Mouse (Mus musculus) lung, embryonic 15.5 days (tissue): ENCODE results near the gene Lyzl4. TPM values are rescaled to one million over a fixed set of nuclear protein-coding genes. Genes with fewer than 3 reads are reported as not detected.

ENCODE experiments used
- ATAC-seq: fragments of 200-750 bp; cut with Nextera tagmentation; 2 replicates; pipeline ENCODE4 v1.8.0; 2017; ENCODE audit warnings: moderate number of reproducible peaks, borderline replicate concordance; ENCODE audit not compliant: low FRiP score, low TSS enrichment; ENCODE audit errors: extremely low read depth
- H3K27ac ChIP-seq: fragments of 300-500 bp; sonication (generic); 2 replicates; pipeline ENCODE4 v1.5.1; 2015; ENCODE audit warnings: moderate library complexity, mild to moderate bottlenecking, inconsistent platforms
- H3K27me3 ChIP-seq: fragments of 300-500 bp; sonication (generic); 2 replicates; pipeline ENCODE4 v1.6.1; 2015; ENCODE audit warnings: inconsistent platforms
- H3K36me3 ChIP-seq: fragments of 300-500 bp; sonication (generic); 2 replicates; pipeline ENCODE4 v1.6.1; 2015; ENCODE audit warnings: inconsistent platforms
- H3K4me1 ChIP-seq: fragments of 300-500 bp; sonication (generic); 2 replicates; pipeline ENCODE4 v1.6.1; 2015; ENCODE audit warnings: inconsistent platforms
- H3K4me2 ChIP-seq: fragments of 300-500 bp; sonication (generic); 2 replicates; pipeline ENCODE4 v1.6.1; 2015; ENCODE audit warnings: inconsistent platforms, mild to moderate bottlenecking, moderate library complexity
- H3K4me3 ChIP-seq: fragments of 300-500 bp; sonication (generic); 2 replicates; pipeline ENCODE4 v1.5.1; 2015; ENCODE audit warnings: mild to moderate bottlenecking, inconsistent platforms
- H3K9ac ChIP-seq: fragments of 300-500 bp; sonication (generic); 2 replicates; pipeline ENCODE4 v1.6.1; 2015; ENCODE audit warnings: inconsistent platforms
- H3K9me3 ChIP-seq: fragments of 300-500 bp; sonication (generic); 2 replicates; pipeline ENCODE4 v1.6.1; 2016; ENCODE audit warnings: inconsistent platforms
- WGBS: fragments of 180-500 bp; shearing (Covaris S2); methylation state at CpG from one replicate; pipeline ENCODE4 v1.1.7; 2015; 5-methylcytosine and 5-hydroxymethylcytosine counted together
- polyA plus RNA-seq: library from polyadenylated mRNA; unstranded; fragments of >200 nt; fragmentation: Nextera tagmentation; extraction: Ambion mirVana; gene quantifications from 2 replicates; pipeline ENCODE4 v1.2.1, GENCODE M21; 2015

The Lyzl4 gene
- polyA plus RNA-seq, 1 experiment from 2014 or later, result not detected

DNA sequence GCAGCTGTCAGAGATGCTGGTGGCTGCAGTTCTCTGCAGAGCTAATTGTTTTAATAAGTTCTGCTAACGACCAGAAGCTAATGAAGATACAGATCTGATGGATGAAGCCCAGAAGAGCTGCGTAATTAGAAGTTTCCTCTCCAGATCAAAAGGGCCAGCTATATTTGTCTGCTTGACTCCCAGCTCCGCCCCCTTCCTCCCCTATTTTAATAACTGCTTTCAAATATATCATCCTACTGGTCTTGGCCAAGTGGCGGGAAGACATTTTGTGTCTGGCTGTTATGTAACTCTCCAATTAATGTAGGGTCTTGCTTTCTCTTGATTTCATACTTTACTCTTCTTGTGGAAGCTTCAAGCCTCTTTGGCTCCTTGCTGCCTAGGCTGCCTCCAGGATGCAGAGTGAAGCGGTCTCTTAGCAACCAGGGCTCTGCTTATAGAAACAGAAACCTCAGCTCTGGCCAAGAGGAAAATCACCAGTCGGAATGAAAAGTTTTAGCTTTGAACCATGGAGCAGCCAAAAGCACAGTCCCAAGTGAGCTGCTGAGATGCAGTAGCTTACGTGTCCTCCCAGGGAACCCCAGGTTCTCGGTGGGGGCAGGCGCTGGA lies 86.4 kb downstream of the Lyzl4 start:
- H3K4me2 ChIP-seq, result no peak overlapping the region
- no peak; the same call in 1 of the 2 replicates for ATAC-seq
- H3K9ac ChIP-seq, result no peak overlapping the region
- H3K4me3 ChIP-seq, result no peak overlapping the region
- WGBS, result 42% methylated on average over 9 of the region's 9 CpGs
- H3K36me3 ChIP-seq, result no peaks in the 10 kb centered on the region
- no peaks in the 10 kb centered on the region for H3K27me3 ChIP-seq
- H3K9me3 ChIP-seq, result no peaks in the 10 kb centered on the region
- H3K27ac ChIP-seq, result no peak overlapping the region
- peaks cover 22% of the 10 kb centered on the region; the same call in 1 of the 2 replicates for H3K4me1 ChIP-seq

DNA sequence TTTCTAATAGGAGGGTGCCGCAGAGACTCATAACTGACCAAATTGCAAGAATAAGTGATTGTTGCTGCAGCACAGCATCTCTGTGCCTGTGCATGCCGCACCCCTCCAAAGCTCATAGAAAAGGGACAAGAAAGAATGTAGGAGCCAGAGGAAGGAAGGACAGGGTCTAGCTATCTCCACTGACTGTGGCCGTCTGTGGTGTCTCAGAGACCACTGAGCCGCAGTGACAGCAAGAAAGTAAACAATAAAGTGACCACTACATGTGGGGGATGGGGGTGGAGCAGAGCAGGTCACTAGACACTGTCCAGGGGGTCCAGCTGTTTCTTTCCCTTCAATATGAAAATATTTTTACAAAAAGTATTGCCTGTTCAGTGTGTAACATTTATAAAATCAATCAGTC lies 88.3 kb downstream of the Lyzl4 start:
- ATAC-seq, result peak; percentile 71; the same call in 1 of the 2 replicates
- WGBS, result 33% methylated on average over 4 of the region's 4 CpGs
- H3K27me3 ChIP-seq, result no peaks in the 10 kb centered on the region
- H3K9me3 ChIP-seq, result no peaks in the 10 kb centered on the region
- no peak overlapping the region for H3K4me2 ChIP-seq
- H3K27ac ChIP-seq, result no peak overlapping the region
- no peaks in the 10 kb centered on the region for H3K36me3 ChIP-seq
- peaks cover 22% of the 10 kb centered on the region; the same call in 1 of the 2 replicates for H3K4me1 ChIP-seq
- no peak overlapping the region for H3K9ac ChIP-seq
- no peak overlapping the region for H3K4me3 ChIP-seq

DNA sequence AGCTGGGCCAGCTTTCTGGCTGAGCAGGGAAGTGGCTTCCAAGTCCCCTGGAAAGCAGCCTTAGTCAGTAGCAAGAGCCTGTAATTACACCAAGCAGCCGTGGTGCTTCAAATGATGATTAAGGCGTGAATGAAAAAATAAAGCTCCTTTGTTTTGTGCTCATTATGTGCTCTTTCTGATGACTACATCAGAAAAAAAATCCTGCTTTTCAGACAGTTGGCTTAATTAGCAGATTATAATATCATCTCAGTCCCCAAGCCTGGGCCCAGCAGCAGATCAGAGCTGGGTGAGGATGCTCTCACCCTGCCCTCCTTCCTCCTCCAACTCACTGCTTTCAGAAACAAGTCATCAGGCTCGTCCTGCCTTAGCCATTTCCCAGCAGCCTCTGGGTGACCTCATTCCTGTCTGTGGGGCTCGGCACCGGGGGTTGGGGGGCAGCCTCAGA lies 91.5 kb downstream of the Lyzl4 start:
- Histone ChIP-seq H3K36me3 (no peaks in the 10 kb centered on the region), H3K4me3 (no peak overlapping the region), H3K4me2 (no peak overlapping the region), H3K9me3 (no peaks in the 10 kb centered on the region), H3K4me1 (peaks cover 16% of the 10 kb centered on the region; the same call in 1 of the 2 replicates), H3K27ac (no peak overlapping the region), H3K9ac (no peak overlapping the region), H3K27me3 (no peaks in the 10 kb centered on the region)
- WGBS, result 58% methylated on average over 5 of the region's 5 CpGs
- ATAC-seq, result no peak

DNA sequence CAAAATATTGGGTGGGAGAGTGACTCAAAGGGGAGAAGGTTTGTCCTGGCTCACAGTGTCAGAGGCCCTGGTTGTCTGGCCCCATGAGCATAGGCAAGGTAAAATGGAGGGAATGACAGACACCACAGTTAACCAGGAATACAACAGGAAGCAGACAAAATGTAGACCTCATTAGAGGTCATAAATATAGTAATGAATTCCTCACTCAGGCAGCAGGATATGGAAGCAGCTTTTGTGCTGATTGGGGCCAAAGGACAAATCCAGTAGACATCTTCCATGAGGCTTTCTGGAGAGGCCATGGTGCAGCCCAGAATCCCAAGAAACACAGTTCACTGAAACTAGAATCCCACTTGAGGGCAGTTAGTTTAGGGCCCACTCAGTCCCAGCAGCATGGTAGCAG lies 92.5 kb downstream of the Lyzl4 start:
- no peaks in the 10 kb centered on the region for H3K9me3 ChIP-seq
- H3K27me3 ChIP-seq, result no peaks in the 10 kb centered on the region
- no peak overlapping the region for H3K4me3 ChIP-seq
- peaks cover 13% of the 10 kb centered on the region; the same call in 1 of the 2 replicates for H3K4me1 ChIP-seq
- no peak for ATAC-seq
- H3K9ac ChIP-seq, result no peak overlapping the region
- H3K27ac ChIP-seq, result no peak overlapping the region
- no peaks in the 10 kb centered on the region for H3K36me3 ChIP-seq
- no peak overlapping the region for H3K4me2 ChIP-seq

DNA sequence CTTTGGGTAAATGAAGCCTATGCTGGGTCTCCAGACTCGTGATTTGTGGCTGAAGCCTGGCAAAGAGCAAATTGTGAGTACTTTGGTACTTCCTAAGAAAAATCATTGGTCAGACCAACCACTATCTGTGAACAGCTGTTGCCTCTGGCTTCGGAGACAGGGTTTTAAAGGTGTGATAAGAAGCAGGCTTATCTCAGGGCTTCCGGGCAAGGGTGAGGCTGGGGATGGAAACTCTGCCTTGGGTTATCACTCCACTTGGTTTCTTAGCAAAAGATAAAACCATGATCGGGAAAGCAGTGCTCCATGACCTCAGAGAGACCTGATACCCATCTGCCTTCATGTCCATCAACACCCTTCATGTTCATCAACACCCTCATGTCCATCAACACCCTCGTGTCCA lies 92.9 kb downstream of the Lyzl4 start:
- no peak for ATAC-seq
- Histone ChIP-seq H3K27me3 (no peaks in the 10 kb centered on the region), H3K9ac (no peak overlapping the region), H3K4me3 (no peak overlapping the region), H3K4me1 (peaks cover 10% of the 10 kb centered on the region; the same call in 1 of the 2 replicates), H3K4me2 (no peak overlapping the region), H3K27ac (no peak overlapping the region), H3K36me3 (no peaks in the 10 kb centered on the region), H3K9me3 (no peaks in the 10 kb centered on the region)
- 27% methylated on average over 5 of the region's 5 CpGs for WGBS

DNA sequence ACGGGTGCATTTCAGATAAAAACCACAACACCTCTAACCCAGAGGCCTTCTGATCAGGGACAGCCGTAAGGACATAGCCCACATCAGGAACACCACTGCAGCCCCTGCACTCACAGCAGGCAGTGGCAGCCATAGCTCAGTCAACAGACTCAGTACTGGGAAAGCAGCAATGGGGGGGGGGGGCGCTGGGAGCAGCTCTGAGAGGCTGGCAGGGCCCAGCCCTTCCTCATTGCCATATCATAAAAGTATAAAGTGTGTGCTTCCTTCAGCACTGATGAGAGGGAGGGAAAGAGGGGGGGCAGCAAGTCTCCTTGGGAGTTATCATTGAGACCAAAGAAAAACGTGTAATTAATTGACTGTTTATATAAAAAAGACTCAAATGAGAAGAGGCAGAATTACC lies 94.5 kb downstream of the Lyzl4 start:
- H3K9me3 ChIP-seq, result no peaks in the 10 kb centered on the region
- H3K27ac ChIP-seq, result no peak overlapping the region
- H3K4me1 ChIP-seq, result no peaks in the 10 kb centered on the region
- H3K9ac ChIP-seq, result no peak overlapping the region
- H3K4me3 ChIP-seq, result no peak overlapping the region
- H3K4me2 ChIP-seq, result no peak overlapping the region
- no peaks in the 10 kb centered on the region for H3K36me3 ChIP-seq
- no peaks in the 10 kb centered on the region for H3K27me3 ChIP-seq
- 46% methylated on average over 4 of the region's 4 CpGs for WGBS
- ATAC-seq, result no peak

DNA sequence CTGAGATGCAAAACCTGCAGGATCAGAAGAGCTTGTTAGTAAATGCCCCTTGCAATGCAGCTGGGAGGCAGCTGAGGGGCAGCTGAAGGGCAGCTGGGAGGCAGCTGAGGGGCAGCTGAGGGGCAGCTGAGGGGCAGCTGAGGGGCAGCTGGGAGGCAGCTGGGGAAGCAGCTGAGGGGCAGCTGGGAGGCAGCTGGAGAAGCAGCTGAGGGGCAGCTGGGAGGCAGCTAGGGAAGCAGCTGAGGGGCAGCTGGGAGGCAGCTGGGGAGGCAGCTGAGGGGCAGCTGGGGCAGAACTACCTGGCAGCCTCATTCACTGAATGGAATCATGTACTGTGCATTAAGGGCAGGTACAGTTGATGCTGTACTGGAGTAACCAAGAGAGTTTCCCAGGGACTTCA lies 100.4 kb downstream of the Lyzl4 start:
- ATAC-seq, result no peak
- Histone ChIP-seq H3K4me1 (no peaks in the 10 kb centered on the region), H3K9me3 (no peaks in the 10 kb centered on the region)

DNA sequence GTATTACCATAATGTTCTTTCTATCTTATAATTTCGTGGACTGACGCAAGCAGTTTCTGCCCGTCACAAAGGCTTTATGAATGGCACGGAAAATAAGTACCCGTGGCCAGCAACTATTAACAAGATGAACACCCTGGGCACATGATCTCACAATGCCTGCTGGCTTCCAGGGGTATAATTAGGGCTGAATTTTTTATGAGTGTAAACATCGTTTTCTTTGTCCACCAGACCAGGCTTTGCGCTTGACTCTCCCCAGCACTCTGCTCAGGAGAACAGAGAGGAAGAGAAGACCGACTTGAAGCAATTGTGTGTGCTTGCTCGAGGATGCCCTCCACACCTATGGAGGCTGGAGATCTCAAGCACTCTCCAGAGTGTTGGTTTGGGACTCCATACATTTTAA lies 109.3 kb downstream of the Lyzl4 start:
- no peak for ATAC-seq
- Histone ChIP-seq H3K36me3 (no peaks in the 10 kb centered on the region), H3K9me3 (no peaks in the 10 kb centered on the region), H3K27ac (no peak overlapping the region; the same call in 1 of the 2 replicates), H3K27me3 (no peaks in the 10 kb centered on the region), H3K9ac (no peak overlapping the region), H3K4me3 (no peak overlapping the region), H3K4me1 (no peaks in the 10 kb centered on the region), H3K4me2 (no peak overlapping the region)
- 72% methylated on average over 9 of the region's 9 CpGs for WGBS

More for the DNA sequence above, 100.4 kb downstream of the Lyzl4 start:
- H3K36me3 ChIP-seq, result no peaks in the 10 kb centered on the region
- H3K27ac ChIP-seq, result no peak overlapping the region
- H3K4me2 ChIP-seq, result no peak overlapping the region
- H3K27me3 ChIP-seq, result no peaks in the 10 kb centered on the region
- no peak overlapping the region for H3K4me3 ChIP-seq
- H3K9ac ChIP-seq, result no peak overlapping the region

DNA sequence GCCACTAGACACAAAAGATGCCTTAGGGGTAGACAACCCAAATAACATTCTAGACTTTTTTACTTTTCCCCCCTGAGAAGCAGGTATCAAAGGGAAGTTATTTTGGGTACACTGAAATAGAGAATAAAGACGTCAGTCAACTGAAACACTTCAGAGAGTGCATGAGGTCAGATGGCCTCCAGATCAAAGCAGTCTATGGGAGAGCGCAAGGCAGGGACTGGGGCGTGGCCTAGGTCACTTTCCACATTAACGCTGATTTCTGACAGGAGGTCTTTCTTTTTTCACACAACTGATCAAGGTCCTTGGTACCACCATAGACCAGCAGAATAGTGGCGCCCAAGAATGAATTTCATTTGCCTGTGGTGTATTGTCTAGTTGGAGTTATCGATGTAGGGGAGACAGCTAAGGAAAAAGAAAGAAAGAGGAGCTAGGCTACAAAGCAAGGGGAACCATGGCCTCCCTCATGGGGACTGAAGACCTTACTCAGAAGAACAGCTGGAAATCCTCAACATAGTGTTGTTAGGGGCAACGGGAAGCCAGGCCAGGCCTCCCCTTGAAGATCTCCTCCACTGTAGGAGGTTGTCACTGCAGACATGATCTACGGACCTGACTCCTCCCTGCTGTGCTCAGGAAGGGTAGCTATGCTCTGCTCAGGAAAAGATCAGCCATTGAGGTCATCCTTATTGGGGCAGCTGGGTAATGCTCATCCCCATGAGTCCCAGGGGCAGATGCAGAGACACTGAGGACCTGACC lies 113.1 kb downstream of the Lyzl4 start:
- H3K27ac ChIP-seq, result no peak overlapping the region
- WGBS, result 54% methylated on average over 8 of the region's 8 CpGs
- H3K9ac ChIP-seq, result no peak overlapping the region
- H3K27me3 ChIP-seq, result no peaks in the 10 kb centered on the region
- ATAC-seq, result no peak
- H3K4me3 ChIP-seq, result no peak overlapping the region
- H3K36me3 ChIP-seq, result no peaks in the 10 kb centered on the region
- no peaks in the 10 kb centered on the region for H3K4me1 ChIP-seq
- no peaks in the 10 kb centered on the region for H3K9me3 ChIP-seq
- H3K4me2 ChIP-seq, result no peak overlapping the region

Other genes starting within 250 kb of the Lyzl4 start
- 0.62 TPM in 1 of 2 replicates, not detected in the other for gene Cck, start 146.4 kb downstream of the Lyzl4 start, polyA plus RNA-seq
- gene Vipr1, start 620 bp upstream of the Lyzl4 start, polyA plus RNA-seq, result 0.30 and 0.55 TPM in 2 replicates
- 9.8 and 10.3 TPM in 2 replicates for gene Sec22c, start 63.4 kb upstream of the Lyzl4 start, polyA plus RNA-seq
- gene Ss18l2, start 68.2 kb upstream of the Lyzl4 start, polyA plus RNA-seq, result 96.0 and 101 TPM in 2 replicates
- 57.5 and 60.4 TPM in 2 replicates for gene Nktr, start 77.1 kb upstream of the Lyzl4 start, polyA plus RNA-seq
- gene Zfp651, start 117.2 kb upstream of the Lyzl4 start, polyA plus RNA-seq, result 16.7 and 17.7 TPM in 2 replicates
- gene Klhl40, start 135.5 kb upstream of the Lyzl4 start, polyA plus RNA-seq, result 0.47 and 0.49 TPM in 2 replicates
- 0.96 and 1.8 TPM in 2 replicates for gene Hhatl, start 150.4 kb upstream of the Lyzl4 start, polyA plus RNA-seq
- 1.2 TPM in 2 replicates for gene Ccdc13, start 197.4 kb upstream of the Lyzl4 start, polyA plus RNA-seq
- gene Higd1a, start 216.3 kb upstream of the Lyzl4 start, polyA plus RNA-seq, result 155 and 175 TPM in 2 replicates